Mouse (Mus musculus) monocyte, adult 5-6 weeks (primary cell): ENCODE measurements around the gene Gucd1. TPM values are rescaled to one million over a fixed set of nuclear protein-coding genes. Genes with fewer than 3 reads are reported as not detected.
"Not testable (repeated sequence)": the region's sequence is repeated elsewhere in the genome, so short reads cannot be mapped to it uniquely, and the experiment has no call there.

ENCODE experiments used
- ATAC-seq: fragments of 153-309, 156-312 bp; replicated peaks from 2 replicates; pipeline ENCODE4 v1.8.0; 2017; ENCODE audit warnings: mild to moderate bottlenecking; ENCODE audit not compliant: low TSS enrichment, insufficient number of reproducible peaks, severe bottlenecking, poor library complexity, low FRiP score
- total RNA-seq: library from RNA; stranded (forward); fragments of 200-1000, 200-491, 200-594 nt; gene quantifications from 3 replicates; pipeline ENCODE4 v1.2.3, GENCODE M21; 2017

The Gucd1 gene
- total RNA-seq, 1 experiment from 2014 or later = 66.8 TPM

- ATAC-seq = no peak
These were observed 6.7 kb downstream of the Gucd1 start for GRCm38 (mm10) chr10:75511060-75511459.

GRCm38 (mm10) chr10:75510446-75510845 is 7.3 kb downstream of the Gucd1 start:
- ATAC-seq = no peak

GRCm38 (mm10) chr10:75505928-75506327 is 11.8 kb downstream of the Gucd1 start:
- not testable (repeated sequence) for ATAC-seq

DNA sequence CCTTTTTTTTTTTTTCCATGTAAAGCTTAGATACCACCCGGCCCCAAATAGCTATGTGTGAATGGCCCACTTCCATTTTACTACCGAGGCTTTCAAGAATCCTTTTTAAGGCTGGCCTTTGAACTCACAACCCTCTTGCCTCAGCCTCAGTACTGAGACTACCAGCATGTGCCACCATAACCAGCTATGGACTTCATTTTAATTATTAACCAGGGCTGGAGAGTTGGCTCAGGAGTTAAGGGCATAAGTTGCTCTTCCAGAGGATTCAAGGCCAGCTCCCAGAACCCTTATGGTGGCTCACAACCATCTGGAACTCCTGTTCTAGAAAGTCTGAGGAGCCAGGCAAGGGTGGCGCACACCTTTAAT is 12.7 kb downstream of the Gucd1 start:
- no peak for ATAC-seq

DNA sequence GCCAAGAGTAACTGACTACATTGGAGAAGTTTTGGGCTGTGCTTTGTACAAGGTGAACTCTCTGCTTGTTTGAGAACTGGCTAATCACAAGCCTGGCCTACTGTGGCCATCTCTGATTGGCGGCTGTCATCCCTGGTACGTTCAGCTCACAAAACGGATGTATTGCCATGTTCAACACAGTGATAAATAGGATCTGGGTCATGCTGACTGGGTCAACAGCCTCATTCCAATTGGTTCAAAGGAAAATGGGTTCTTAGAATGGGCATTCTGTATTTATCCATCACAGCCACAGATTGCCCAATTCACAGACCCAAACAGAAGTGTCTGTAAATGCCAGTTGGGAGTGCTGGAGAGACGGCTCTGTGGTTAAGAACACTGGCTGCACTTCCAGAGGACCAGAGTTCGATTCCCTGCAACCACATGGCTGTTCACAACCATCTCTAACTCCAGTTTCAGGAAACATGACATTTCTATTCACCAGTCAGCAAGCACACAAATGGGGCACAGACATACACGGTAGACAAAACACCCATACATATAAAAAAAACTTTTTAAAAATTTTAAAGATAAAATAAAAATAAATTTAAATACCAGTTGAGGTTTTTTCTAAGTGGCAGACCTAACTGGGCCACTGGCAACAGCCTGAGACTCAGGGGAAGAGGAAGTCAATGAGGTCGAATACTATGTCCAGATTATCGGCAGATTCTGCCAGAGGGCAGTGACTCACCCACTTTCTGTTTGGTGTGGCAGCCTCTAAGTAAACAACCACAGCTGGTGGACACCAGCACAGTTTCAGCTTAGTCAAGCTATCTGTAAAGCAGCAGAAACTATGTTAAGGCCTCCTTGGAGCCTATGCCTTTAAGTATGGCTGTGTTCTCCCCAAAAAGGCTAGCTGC is 13.3 kb downstream of the Gucd1 start:
- peak; percentile 84 for ATAC-seq

DNA sequence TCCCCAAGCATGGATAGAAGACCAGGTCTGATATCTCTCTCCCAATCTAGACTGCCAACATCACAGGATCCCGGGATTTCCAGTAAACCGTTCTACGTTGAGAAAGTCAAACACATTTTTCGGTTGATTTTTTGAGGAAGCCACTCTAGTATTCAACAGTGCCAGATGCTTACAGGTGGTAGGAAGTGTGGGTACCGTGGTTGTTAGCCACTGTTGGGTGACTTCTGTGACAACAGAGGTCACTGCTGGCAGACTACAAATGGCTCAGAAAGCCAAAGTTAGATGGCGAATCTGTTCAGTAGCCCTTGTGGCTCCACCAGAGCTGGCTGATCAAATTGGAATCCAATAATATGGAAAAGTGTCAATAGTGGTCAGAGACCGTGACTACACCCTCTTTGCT is 14.1 kb downstream of the Gucd1 start:
- no peak for ATAC-seq

DNA sequence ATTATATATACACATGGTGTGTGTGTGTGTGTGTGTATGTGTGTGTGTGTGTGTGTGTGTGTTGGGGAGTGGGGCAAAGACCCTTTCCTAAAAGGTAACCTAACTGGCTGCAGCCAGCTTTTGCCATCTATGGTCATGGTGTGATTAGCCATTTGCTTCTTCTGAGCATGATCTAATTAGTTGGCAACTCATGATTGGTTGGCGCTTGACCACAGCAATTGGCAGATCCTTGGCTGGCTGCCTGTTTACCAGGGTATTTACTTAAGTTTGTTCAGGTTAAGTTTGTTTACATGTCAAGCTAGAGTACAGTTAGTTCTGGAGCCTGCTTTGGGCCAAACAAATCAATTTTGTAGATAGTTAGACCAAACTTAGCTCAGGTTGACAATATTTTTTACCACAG is 16.1 kb downstream of the Gucd1 start:
- ATAC-seq = no peak

- no peak for ATAC-seq
These were observed 17.4 kb downstream of the Gucd1 start for GRCm38 (mm10) chr10:75500345-75500744.

DNA sequence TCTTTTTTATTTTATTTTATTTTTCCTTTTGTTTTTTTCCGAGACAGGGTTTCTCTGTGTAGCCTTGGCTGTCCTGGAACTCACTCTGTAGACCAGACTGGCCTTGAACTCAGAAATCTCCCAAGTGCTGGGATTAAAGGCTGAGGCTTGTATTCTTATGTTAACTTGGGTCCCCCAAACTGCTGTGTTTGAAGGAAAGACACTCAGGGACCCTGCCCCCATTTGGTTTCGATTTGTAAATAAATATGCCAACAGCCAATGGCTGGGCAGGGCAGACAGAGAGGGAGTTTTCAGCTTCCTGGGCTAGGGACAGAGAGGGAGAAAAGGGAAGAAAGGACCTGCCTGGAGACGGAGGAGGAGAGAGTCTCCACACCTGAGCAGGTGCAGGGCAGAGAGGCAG is 18.0 kb downstream of the Gucd1 start:
- ATAC-seq = no peak

GRCm38 (mm10) chr10:75499214-75499613 is 18.6 kb downstream of the Gucd1 start:
- ATAC-seq = not testable (repeated sequence)

DNA sequence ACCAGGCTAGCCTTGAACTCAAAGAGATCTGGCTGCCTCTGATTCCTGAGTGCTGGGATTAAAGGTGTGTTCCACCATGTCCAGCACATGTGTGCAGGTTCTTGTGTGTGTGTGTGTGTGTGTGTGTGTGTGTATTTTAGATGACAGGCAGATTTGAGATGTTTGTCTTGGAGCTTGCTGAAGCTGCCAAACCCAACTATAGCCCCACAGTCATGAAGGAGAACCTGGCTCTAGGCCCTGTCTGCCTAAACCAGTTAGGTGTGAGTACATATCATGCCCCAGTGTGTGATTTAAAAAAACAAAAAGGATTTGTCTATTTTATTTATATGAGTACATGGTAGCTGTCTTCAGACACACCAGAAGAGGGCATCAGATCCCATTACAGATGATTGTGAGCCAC is 21.9 kb downstream of the Gucd1 start:
- no peak for ATAC-seq

DNA sequence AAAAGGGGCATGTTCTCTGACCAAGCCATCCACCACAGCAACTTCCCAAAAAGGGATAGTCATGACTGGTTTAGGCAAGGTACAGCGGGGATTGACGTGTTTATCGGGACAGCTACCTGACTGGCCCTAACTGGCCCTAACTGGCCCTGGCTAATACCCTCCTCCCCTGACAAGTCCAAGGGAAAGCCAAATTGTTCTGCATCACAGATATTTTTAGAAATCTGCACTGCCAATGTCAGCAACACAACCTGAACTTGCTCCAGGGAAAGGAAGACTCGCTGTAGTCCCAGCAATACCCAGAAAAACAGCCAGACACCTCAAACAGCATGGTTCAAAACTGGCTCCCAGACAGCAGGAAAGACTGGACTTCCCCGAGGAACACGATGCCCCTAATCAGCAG is 22.5 kb downstream of the Gucd1 start:
- no peak for ATAC-seq

GRCm38 (mm10) chr10:75491936-75492262 is 25.9 kb downstream of the Gucd1 start:
- 0 out of 2 replicates have a peak, but pooled peaks have one; percentile 25 for ATAC-seq

DNA sequence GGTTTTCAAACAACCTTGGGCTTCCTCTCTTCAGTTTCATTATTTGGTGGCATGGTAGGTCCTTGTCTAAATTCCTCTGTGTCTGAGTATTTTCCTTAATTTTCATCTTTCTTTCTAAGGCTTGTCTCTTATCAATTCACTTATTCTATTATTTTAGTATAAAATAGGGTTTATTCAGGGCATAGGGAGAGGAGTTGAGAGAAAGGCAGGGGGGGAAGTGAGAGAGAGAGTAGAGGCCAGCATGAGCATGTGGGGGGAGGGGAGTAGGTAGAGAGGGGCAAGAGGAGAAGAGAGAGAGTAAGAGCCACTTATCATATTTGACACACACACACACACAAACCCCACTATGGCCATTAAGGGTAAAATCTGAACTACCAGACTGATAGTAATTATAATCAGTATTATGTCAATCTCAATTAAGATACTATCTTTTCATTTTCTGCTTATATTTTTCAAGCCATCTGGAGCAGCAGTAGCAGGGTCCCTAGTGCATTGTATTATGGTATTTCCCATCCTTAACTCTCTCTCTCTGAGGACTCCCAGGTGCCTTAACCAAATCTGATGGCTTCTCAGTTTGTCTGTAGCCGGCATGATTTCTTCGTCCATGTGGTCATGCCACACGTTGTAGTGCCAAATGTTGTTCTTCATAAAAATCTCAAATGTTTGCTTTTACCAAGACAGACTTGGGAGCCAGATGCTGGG is 26.4 kb downstream of the Gucd1 start:
- no peak for ATAC-seq

- peak; percentile 65 for ATAC-seq
These were observed 27.0 kb downstream of the Gucd1 start for GRCm38 (mm10) chr10:75490731-75491130.

DNA sequence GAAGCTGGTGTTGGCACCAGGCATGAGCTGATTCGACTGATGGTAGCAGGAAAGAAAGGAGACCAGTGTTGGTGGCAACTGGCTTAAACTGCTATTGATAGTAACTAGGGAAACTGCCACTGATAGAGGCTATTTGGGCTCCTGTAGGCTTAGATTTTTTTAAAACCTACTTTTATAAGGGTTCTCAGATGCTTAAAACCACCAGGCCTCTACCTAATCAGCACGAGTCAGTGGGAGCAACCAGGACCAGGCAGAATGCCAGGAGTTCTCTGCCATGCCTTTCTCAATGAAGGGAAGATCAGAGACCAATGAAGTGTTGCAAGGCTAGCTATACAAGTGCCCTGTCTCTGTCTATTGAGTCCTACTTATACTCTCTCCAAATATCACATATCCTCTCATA is 28.2 kb downstream of the Gucd1 start:
- no peak for ATAC-seq

GRCm38 (mm10) chr10:75487131-75487530 is 30.6 kb downstream of the Gucd1 start:
- ATAC-seq = no peak

DNA sequence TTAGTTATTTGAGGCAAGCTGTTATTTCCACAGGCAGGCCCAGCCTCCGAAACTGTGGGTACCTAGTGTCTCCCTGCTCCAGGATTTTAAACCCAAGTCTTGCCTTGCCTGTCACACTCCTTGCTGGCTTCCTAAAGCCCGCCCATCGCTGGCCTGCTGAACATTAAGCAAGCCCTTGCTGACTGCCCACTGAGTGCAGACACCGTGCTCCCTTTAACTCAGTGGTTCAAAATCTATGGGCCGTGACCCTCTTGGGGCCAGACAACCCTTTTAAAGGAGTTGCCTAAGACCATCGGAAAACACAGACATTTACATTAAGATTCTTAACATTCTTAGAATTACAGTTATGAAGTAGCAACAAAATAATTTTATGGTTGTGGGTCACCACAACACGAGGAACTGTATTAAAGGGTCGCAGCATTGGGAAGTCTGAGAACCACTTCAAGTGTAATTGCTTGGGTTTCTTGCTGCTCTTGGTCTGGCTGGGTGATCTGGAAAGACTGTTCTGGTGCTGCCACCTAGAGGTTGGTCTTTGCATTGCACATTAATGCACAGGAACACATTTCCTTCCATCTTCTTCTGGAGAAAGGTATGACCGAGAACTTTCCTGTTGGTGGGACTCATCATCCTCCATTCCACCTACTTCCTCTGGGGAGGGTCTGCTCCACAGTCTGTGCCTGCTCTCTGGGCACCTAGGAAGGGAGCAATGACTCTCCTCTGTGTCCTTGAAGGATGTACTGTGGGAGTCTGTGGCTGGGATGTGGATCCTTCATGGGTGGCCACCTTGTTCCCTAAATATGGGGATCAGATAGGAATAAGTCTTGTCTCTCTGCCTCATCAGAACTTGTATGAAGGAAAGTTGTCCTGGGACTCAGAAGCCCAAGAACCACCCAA is 31.4 kb downstream of the Gucd1 start:
- peak; percentile 70 for ATAC-seq

GRCm38 (mm10) chr10:75484767-75485166 is 33.0 kb downstream of the Gucd1 start:
- no peak for ATAC-seq
